Mouse (Mus musculus) liver, embryonic 14.5 days (tissue): ENCODE measurements around the gene Astn2.

ENCODE experiments used
- CTCF ChIP-seq: IDR thresholded peaks from 2 replicates; pipeline ENCODE4 v1.5.1; 2016; ENCODE audit warnings: antibody characterized with exemption, low read depth, control low read depth
- EP300 ChIP-seq: IDR thresholded peaks from 2 replicates; pipeline ENCODE4 v1.6.1; 2016; ENCODE audit warnings: antibody characterized with exemption, low read depth

DNA sequence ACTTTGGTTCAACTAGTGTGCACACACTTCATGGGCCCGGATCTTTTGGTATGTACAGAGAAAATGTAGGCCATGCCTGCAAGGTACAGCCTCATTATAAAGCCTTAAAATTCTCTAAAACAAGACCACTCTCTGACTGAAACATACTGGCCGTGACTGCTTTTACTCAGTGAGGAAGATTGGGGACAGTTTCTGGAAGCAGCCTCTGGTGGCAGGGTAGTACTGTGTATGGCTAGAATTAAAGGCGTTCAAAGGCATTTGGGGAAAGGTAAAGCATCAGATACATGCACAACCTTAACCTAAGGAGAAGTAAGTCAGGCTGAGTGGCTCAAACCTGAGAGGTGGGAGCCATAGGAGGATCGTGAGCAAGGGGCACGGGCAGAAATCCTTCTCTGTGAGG, 725.9 kb downstream of the Astn2 start:
- no peak for TF ChIP-seq CTCF
- no peak for TF ChIP-seq EP300
